Mouse (Mus musculus) fibroblast of lung, adult 2 months (primary cell): Measurements from ENCODE around the gene Foxe1.

Source experiments
- DNase-seq: peaks from one replicate; pipeline ENCODE4 v3.0.0-alpha.2; 2011; ENCODE audit warnings: low read depth

Gene Foxe1

GRCm38 (mm10) chr4:46343596-46344260 lies at the start of gene Foxe1:
Gene Foxe1, plus strand, starts transcription at chr4:46343609.
- no peak for DNase-seq

- peak; percentile 82 for DNase-seq
Observed at GRCm38 (mm10) chr4:46304071-46304470, 39.3 kb upstream of the Foxe1 start.

- peak; percentile 28 for DNase-seq
Observed at GRCm38 (mm10) chr4:46304757-46305384, 38.5 kb upstream of the Foxe1 start.

- DNase-seq, result no peak
Observed at GRCm38 (mm10) chr4:46305436-46305835, 38.0 kb upstream of the Foxe1 start.

GRCm38 (mm10) chr4:46307341-46307740 lies 36.1 kb upstream of the Foxe1 start:
- peak; percentile 32 for DNase-seq

- DNase-seq, result no peak
Observed at GRCm38 (mm10) chr4:46307869-46308268, 35.5 kb upstream of the Foxe1 start.

GRCm38 (mm10) chr4:46311631-46312030 lies 31.8 kb upstream of the Foxe1 start:
- DNase-seq, result no peak

GRCm38 (mm10) chr4:46321730-46322389 lies 21.5 kb upstream of the Foxe1 start:
- DNase-seq, result no peak

- no peak for DNase-seq
Observed at GRCm38 (mm10) chr4:46322715-46323114, 20.7 kb upstream of the Foxe1 start.

GRCm38 (mm10) chr4:46328906-46329305 lies 14.5 kb upstream of the Foxe1 start:
- no peak for DNase-seq

- DNase-seq, result no peak
Observed at GRCm38 (mm10) chr4:46335846-46336245, 7.6 kb upstream of the Foxe1 start.

GRCm38 (mm10) chr4:46337990-46338389 lies 5.4 kb upstream of the Foxe1 start:
- DNase-seq, result no peak

- no peak for DNase-seq
Observed at GRCm38 (mm10) chr4:46339026-46339425, 4.4 kb upstream of the Foxe1 start.

- DNase-seq, result no peak
Observed at GRCm38 (mm10) chr4:46339584-46339983, 3.8 kb upstream of the Foxe1 start.

- no peak for DNase-seq
Observed at GRCm38 (mm10) chr4:46341831-46342680, 1.4 kb upstream of the Foxe1 start.

- DNase-seq, result no peak
Observed at GRCm38 (mm10) chr4:46342711-46343286, 610 bp upstream of the Foxe1 start.

- no peak for DNase-seq
Observed at GRCm38 (mm10) chr4:46344288-46344687, 879 bp downstream of the Foxe1 start.

- DNase-seq, result no peak
Observed at GRCm38 (mm10) chr4:46345056-46345772, 1.8 kb downstream of the Foxe1 start.

GRCm38 (mm10) chr4:46345773-46346100 lies 2.3 kb downstream of the Foxe1 start:
- no peak for DNase-seq

- no peak for DNase-seq
Observed at GRCm38 (mm10) chr4:46346221-46346620, 2.8 kb downstream of the Foxe1 start.

GRCm38 (mm10) chr4:46347141-46347540 lies 3.7 kb downstream of the Foxe1 start:
- DNase-seq, result no peak
